Mouse (Mus musculus): ENCODE results near the gene Cdc42bpg.

DNA sequence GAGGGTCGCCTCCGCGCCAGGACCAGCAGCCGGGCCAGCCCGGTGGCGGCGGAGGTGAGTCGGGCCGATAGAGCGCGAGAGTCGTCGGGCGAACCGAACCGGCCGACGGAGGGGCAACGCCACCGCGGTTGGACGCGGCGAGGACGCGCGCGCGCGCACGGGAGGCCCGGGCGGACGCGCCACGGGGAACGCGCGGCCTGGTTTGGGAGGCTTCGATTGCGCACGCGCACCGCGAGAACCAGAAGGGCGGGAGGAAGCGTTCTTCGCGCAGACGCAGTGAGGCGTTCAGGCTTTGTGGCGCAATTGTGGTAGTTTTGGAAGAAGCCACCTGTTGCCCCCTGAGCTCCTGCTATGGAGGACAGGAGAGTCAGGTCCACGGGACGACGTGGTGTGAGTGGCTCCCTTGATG, 58.1 kb downstream of the Cdc42bpg start:
- TF ChIP-seq CTCF (IDR thresholded peaks at IDR 0.05; ENCODE audit: low read depth, low read length), result no peak
- TF ChIP-seq POLR2A (IDR thresholded peaks at IDR 0.05; ENCODE audit: borderline replicate concordance, low read depth, low read length), result no peak
